Mouse (Mus musculus): ENCODE measurements around the gene Got2. TPM values are rescaled to one million over a fixed set of nuclear protein-coding genes. Genes with fewer than 3 reads are reported as not detected.

The Got2 gene
- polyA plus RNA-seq, 1 experiment, result 296 TPM

DNA sequence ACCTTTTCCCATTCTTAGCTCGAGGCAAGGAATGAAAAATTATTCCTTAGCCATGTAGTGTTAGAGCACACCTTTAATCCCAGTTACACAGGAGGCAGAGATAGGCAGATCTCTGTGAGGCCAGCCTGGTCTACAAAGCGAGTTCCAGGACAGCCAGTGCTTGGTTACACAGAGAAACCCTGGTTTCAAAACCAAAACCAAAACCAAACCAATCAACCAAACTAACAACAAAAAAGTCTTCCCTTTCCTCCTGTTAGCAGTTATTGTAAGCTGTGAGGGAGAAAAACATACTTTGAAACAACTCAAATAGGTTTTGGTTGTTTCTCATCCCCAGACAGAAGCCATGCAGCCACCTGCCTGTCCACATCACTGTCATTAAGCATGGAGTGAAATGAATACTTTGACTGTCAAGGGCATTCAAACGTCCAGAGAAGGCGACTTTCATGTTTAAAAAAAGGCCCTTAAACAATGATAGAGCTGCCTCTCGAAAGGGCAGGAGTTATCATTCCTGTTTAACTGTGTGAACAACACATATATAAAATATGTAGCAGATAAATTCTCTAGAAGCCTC lies 3.0 kb downstream of the Got2 start:
- no peaks in the 10 kb centered on the region for H3K36me3 ChIP-seq (ENCODE audit: control insufficient read depth, insufficient read depth, low read length)
- H3K4me3 ChIP-seq (ENCODE audit: insufficient read depth, low read depth, low read length), result no peak overlapping the region
- H3K4me1 ChIP-seq (ENCODE audit: control insufficient read depth, insufficient read depth, low read length), result peaks cover 32% of the 10 kb centered on the region; the same call in 1 of the 2 replicates
- no peak for TF ChIP-seq CTCF (conservative IDR thresholded peaks at IDR 0.05; ENCODE audit: insufficient read depth, insufficient read length, low read depth, low read length)
- TF ChIP-seq POLR2A (IDR thresholded peaks at IDR 0.05; ENCODE audit: low read depth, low read length), result no peak
- no peak for DNase-seq
- no peaks in the 10 kb centered on the region for H3K27me3 ChIP-seq (replicated peaks; ENCODE audit: control insufficient read depth, insufficient read depth, low read length)
- WGBS, result 50% methylated on average over 5 of the region's 5 CpGs
- H3K27ac ChIP-seq (ENCODE audit: insufficient read depth, low read depth, low read length), result no peak overlapping the region

DNA sequence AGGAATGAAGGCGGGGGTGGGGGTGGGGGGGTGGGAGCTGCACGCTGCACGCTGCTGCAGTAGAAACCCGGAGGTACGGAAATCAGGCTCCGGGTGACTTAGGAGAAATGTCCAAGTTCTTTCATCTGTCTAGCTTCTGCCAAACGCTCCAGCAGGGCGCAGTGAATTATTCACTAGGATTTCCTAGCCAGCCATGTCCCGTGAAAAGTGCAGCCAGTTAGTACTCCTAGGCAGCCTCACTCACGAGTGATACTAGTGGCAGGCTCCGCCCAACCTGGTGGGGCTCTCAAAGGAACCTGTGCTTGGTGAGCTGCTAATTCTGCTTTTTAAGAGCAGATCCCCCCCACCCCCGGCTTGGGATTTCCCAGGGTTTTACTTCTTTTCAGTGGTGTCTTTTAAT lies 3.9 kb downstream of the Got2 start:
- Histone ChIP-seq H3K27me3 (replicated peaks; ENCODE audit: control insufficient read depth, insufficient read depth, low read length) (no peaks in the 10 kb centered on the region), H3K27ac (ENCODE audit: insufficient read depth, low read depth, low read length) (peak overlapping the region; percentile 43; the same call in 1 of the 2 replicates), H3K4me1 (ENCODE audit: control insufficient read depth, insufficient read depth, low read length) (peaks cover 32% of the 10 kb centered on the region; the same call in 1 of the 2 replicates), H3K4me3 (ENCODE audit: insufficient read depth, low read depth, low read length) (no peak overlapping the region), H3K36me3 (ENCODE audit: control insufficient read depth, insufficient read depth, low read length) (no peaks in the 10 kb centered on the region)
- TF ChIP-seq POLR2A (IDR thresholded peaks at IDR 0.05; ENCODE audit: low read depth, low read length), result no peak
- TF ChIP-seq CTCF (conservative IDR thresholded peaks at IDR 0.05; ENCODE audit: insufficient read depth, insufficient read length, low read depth, low read length), result 0 out of 2 replicates have a peak, but pooled peaks have one; percentile 9
- DNase-seq, result peak; percentile 87
- 32% methylated on average over 12 of the region's 12 CpGs for WGBS

DNA sequence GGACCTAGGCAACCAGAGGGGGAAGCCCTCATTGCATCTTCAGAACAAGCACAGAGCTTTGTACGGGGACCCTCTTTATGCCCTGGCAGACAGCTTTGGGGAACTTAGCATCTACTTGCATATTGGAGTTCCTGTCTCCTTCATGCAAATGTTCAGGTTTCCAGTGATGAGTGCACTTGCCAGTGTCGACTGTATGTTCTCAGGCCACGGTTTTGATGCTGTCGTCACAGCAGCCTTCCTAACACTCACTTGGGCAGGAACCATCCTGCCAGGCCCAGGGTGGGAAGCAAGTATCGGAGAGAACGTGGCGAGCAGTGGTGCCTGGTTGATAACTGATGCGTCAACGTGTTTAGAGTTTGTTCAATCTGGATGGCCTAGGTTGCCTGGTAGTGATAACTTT lies 6.2 kb downstream of the Got2 start:
- TF ChIP-seq CTCF (conservative IDR thresholded peaks at IDR 0.05; ENCODE audit: insufficient read depth, insufficient read length, low read depth, low read length) (no peak), POLR2A (IDR thresholded peaks at IDR 0.05; ENCODE audit: low read depth, low read length) (no peak)
- no peaks in the 10 kb centered on the region for H3K27me3 ChIP-seq (replicated peaks; ENCODE audit: control insufficient read depth, insufficient read depth, low read length)
- 80% methylated on average over 9 of the region's 9 CpGs for WGBS

DNA sequence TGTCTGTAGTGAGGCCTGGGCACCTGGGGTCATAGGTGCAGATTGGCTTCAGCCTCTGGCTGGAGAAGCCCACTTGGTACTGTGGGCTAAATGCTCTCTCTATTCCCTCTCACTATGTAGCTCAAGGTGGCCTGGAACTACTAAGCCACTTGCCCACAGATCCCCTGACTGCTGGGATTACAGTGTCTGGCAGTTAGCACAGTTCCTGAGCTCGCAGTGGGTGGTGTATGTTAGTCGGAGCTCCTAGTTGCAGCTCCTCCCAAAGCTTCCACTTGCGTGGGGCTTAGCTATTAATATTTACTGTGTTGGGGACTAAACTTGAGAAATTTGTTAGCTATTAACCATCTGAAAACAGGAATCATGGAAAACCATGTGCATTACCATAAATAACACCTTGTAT lies 6.8 kb downstream of the Got2 start:
- WGBS, result 31% methylated on average over 3 of the region's 3 CpGs

More for the DNA sequence above, 6.2 kb downstream of the Got2 start:
- DNase-seq, result no peak
- Histone ChIP-seq H3K36me3 (ENCODE audit: control insufficient read depth, insufficient read depth, low read length) (0 out of 2 replicates have a peak, but pooled peaks cover 3% of the 10 kb centered on the region), H3K4me1 (ENCODE audit: control insufficient read depth, insufficient read depth, low read length) (peaks cover 35% of the 10 kb centered on the region), H3K27ac (ENCODE audit: insufficient read depth, low read depth, low read length) (no peak overlapping the region), H3K4me3 (ENCODE audit: insufficient read depth, low read depth, low read length) (no peak overlapping the region)

DNA sequence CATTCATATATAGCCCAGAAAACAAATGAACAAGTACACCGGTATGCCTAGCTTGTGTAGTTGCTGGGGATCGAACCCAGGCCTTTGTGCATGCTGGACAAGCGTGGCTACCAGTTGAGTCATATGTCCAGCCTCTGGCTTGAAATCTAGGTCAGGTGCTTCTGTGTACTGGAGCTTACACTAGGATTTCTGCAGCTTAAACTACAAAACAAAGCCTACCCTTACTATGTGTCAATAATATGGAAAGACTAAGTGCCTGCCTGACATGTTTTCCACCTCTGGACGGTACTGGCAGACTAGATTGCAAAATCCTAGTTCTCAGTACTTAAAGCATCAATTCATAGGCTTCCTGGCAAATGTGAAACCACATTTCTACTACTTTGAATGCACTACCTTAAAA lies 8.5 kb downstream of the Got2 start:
- Histone ChIP-seq H3K4me1 (ENCODE audit: control insufficient read depth, insufficient read depth, low read length) (peaks cover 19% of the 10 kb centered on the region), H3K4me3 (ENCODE audit: insufficient read depth, low read depth, low read length) (no peak overlapping the region), H3K27me3 (replicated peaks; ENCODE audit: control insufficient read depth, insufficient read depth, low read length) (no peaks in the 10 kb centered on the region), H3K36me3 (ENCODE audit: control insufficient read depth, insufficient read depth, low read length) (peaks cover 10% of the 10 kb centered on the region), H3K27ac (ENCODE audit: insufficient read depth, low read depth, low read length) (no peak overlapping the region)
- 87% methylated on average over 4 of the region's 4 CpGs for WGBS
- TF ChIP-seq CTCF (conservative IDR thresholded peaks at IDR 0.05; ENCODE audit: insufficient read depth, insufficient read length, low read depth, low read length), result no peak
- no peak for TF ChIP-seq POLR2A (IDR thresholded peaks at IDR 0.05; ENCODE audit: low read depth, low read length)
- DNase-seq, result no peak

More for the DNA sequence above, 6.8 kb downstream of the Got2 start:
- TF ChIP-seq CTCF (conservative IDR thresholded peaks at IDR 0.05; ENCODE audit: insufficient read depth, insufficient read length, low read depth, low read length), result no peak
- no peak for TF ChIP-seq POLR2A (IDR thresholded peaks at IDR 0.05; ENCODE audit: low read depth, low read length)
- H3K4me1 ChIP-seq (ENCODE audit: control insufficient read depth, insufficient read depth, low read length), result peaks cover 29% of the 10 kb centered on the region
- H3K27ac ChIP-seq (ENCODE audit: insufficient read depth, low read depth, low read length), result no peak overlapping the region
- no peaks in the 10 kb centered on the region for H3K27me3 ChIP-seq (replicated peaks; ENCODE audit: control insufficient read depth, insufficient read depth, low read length)
- H3K4me3 ChIP-seq (ENCODE audit: insufficient read depth, low read depth, low read length), result no peak overlapping the region
- peak; percentile 64 for DNase-seq
- peaks cover 4% of the 10 kb centered on the region; the same call in 1 of the 2 replicates for H3K36me3 ChIP-seq (ENCODE audit: control insufficient read depth, insufficient read depth, low read length)

DNA sequence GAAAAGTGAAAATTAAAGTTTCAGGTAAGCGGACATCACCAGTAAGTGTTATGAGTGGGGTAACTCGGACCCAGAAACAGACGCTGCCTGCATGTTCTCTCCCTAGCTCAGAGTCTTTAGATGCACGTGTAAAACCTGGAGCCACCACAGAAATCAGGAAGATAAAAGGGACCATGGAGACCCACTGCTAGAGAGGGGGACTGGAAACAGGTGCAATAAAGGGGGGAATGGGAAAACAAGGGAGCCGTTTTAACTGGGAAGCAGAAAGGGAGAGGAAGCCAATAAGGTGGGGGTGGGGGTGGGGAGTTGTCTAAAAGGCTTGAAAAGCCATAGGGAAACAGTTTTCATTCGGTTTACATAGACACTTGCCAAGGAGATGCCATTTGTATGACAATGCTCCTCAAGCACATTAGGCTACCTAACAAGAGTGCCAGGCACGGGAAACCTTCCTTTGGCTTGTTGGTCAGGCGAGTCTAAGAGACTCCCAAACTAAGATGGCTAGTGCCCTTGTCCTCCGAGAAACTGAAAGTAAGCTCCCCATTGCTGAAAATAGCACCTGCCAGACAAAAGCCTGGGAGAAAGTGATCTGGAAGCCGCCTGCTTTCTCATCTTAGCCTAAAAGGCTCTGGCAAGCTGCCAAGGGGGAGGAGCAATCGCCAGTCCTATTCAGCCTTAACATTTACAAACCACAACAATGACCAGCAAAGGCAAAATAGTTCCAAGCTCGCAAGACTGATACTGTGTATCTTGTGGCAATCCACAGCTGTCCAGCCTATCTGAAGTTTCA lies 10.0 kb downstream of the Got2 start:
- peaks cover 10% of the 10 kb centered on the region for H3K36me3 ChIP-seq (ENCODE audit: control insufficient read depth, insufficient read depth, low read length)
- no peak overlapping the region for H3K4me3 ChIP-seq (ENCODE audit: insufficient read depth, low read depth, low read length)
- no peaks in the 10 kb centered on the region for H3K27me3 ChIP-seq (replicated peaks; ENCODE audit: control insufficient read depth, insufficient read depth, low read length)
- TF ChIP-seq POLR2A (IDR thresholded peaks at IDR 0.05; ENCODE audit: low read depth, low read length) (no peak), CTCF (conservative IDR thresholded peaks at IDR 0.05; ENCODE audit: insufficient read depth, insufficient read length, low read depth, low read length) (no peak)
- no peak overlapping the region for H3K27ac ChIP-seq (ENCODE audit: insufficient read depth, low read depth, low read length)
- peaks cover 14% of the 10 kb centered on the region for H3K4me1 ChIP-seq (ENCODE audit: control insufficient read depth, insufficient read depth, low read length)
- WGBS, result 42% methylated on average over 12 of the region's 12 CpGs
- DNase-seq, result peak; percentile 74

DNA sequence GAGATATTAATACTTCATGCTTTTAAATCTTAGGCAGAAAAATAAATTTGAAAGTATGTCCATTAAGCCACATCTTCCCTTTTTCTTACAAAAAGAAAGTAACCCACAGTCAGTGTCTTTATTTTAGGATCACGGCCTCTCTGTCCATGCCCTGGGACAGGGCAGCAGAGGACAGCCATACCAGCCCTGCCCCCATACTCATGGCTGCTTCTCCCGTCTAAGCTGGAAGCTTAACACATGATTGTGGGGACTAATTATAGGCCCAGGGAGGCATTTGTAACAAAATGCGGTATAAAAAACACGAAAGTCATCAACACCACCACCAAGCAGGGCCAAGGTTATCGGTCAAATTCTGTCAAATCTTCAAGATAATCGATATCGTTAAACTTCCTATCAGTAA lies 13.1 kb downstream of the Got2 start:
- WGBS, result 96% methylated on average over 7 of the region's 7 CpGs
- Histone ChIP-seq H3K27ac (ENCODE audit: insufficient read depth, low read depth, low read length) (no peak overlapping the region), H3K4me1 (ENCODE audit: control insufficient read depth, insufficient read depth, low read length) (peaks cover 8% of the 10 kb centered on the region), H3K36me3 (ENCODE audit: control insufficient read depth, insufficient read depth, low read length) (peaks cover 13% of the 10 kb centered on the region), H3K27me3 (replicated peaks; ENCODE audit: control insufficient read depth, insufficient read depth, low read length) (no peaks in the 10 kb centered on the region), H3K4me3 (ENCODE audit: insufficient read depth, low read depth, low read length) (no peak overlapping the region)
- TF ChIP-seq POLR2A (IDR thresholded peaks at IDR 0.05; ENCODE audit: low read depth, low read length) (no peak), CTCF (conservative IDR thresholded peaks at IDR 0.05; ENCODE audit: insufficient read depth, insufficient read length, low read depth, low read length) (no peak)
- no peak for DNase-seq
